Mouse (Mus musculus): ENCODE measurements around the gene Npr2.

GRCm38 (mm10) chr4:43693806-43694241 lies 62.1 kb downstream of the Npr2 start:
- TF ChIP-seq CTCF (IDR thresholded peaks at IDR 0.05; ENCODE audit: low read depth, low read length) = no peak
- no peak for TF ChIP-seq EP300 (IDR thresholded peaks at IDR 0.05; ENCODE audit: insufficient read depth, low read depth, low read length)
- no peak for TF ChIP-seq POLR2A (IDR thresholded peaks at IDR 0.05; ENCODE audit: insufficient read depth, low read length)

All from ES-Bruce4 (cell line).